Mouse (Mus musculus): Measurements from ENCODE around the gene Syne4. TPM values are rescaled to one million over a fixed set of nuclear protein-coding genes. Genes with fewer than 3 reads are reported as not detected.

Gene Syne4
- polyA plus RNA-seq (2015; fragmentation: Nextera tagmentation; extraction: Ambion mirVana): 89.9 and 90.4 TPM in 2 replicates

DNA sequence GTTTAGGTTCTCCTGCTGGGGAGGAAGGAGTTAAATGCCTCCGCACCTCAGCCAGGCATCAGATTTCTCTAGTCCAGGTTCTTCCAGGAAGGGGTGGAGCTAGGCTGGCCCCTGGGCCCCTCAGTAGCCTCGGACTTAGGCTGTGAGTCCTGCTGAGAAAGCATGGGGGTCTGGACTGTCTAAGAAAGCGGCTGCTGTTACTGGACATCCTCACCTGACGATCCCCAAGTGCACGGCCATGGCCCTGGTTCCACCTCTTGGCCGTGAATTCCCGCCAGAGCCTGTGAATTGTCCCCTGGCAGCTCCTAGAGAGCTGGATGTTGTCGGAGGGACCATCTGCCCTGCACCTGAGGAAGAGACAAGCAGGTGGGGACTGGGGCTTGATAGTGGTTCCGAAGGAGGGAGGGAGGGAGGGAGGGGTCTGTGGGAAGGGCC is at the start of gene Syne4:
Gene Syne4, plus strand, starts transcription at position 87 of the 435 bp plus-strand sequence.
- H3K4me3 ChIP-seq: peak within 1 kb of the TSS; percentile 62
- peak; percentile 76; the same call in 1 of the 2 replicates for ATAC-seq (ENCODE audit: low FRiP score, low read depth)
- peak within 1 kb of the TSS; percentile 84 for H3K27ac ChIP-seq
- no peaks in the 10 kb centered on the region for H3K9me3 ChIP-seq
- H3K9ac ChIP-seq: peak within 1 kb of the TSS; percentile 78
- H3K4me1 ChIP-seq: peaks cover 25% of the 10 kb centered on the region
- H3K36me3 ChIP-seq: peaks cover 59% of the 10 kb centered on the region
- WGBS: 0% methylated on average over 9 of the region's 9 CpGs
- H3K4me2 ChIP-seq (replicated peaks): peak within 1 kb of the TSS; percentile 75
- H3K27me3 ChIP-seq: no peaks in the 10 kb centered on the region

- no peak overlapping the region for H3K27ac ChIP-seq
- no peak overlapping the region for H3K4me2 ChIP-seq (replicated peaks)
- H3K27me3 ChIP-seq: no peaks in the 10 kb centered on the region
- H3K4me1 ChIP-seq: no peaks in the 10 kb centered on the region
- no peak overlapping the region for H3K9ac ChIP-seq
- 84% methylated on average over 2 of the region's 2 CpGs for WGBS
- H3K36me3 ChIP-seq: peaks cover 41% of the 10 kb centered on the region
- ATAC-seq (ENCODE audit: low FRiP score, low read depth): no peak
- no peak overlapping the region for H3K4me3 ChIP-seq
- no peaks in the 10 kb centered on the region for H3K9me3 ChIP-seq
These were observed 49.6 kb upstream of the Syne4 start for GRCm38 (mm10) chr7:30265041-30265440.

DNA sequence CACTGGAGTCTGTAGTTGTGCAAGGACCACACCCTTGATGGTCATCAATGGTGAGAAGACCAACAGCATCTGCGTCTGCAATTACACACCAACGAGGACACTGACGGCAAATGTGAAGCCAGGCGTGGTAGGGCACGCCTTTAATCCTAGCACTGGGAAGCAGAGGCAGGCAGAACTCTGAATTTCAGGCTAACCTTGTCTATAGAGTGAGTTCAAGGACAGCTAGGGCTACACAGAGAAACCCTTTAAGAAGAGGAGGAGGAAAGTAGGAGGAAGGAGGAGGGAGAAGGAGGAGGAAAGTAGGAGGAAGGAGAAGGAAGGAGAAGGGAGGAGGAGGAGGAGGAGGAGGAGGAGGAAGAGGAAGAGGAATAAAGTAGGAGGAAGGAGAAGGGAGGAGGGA is 49.1 kb upstream of the Syne4 start:
- peaks cover 43% of the 10 kb centered on the region for H3K36me3 ChIP-seq
- H3K27me3 ChIP-seq: no peaks in the 10 kb centered on the region
- no peak overlapping the region for H3K9ac ChIP-seq
- H3K27ac ChIP-seq: no peak overlapping the region
- ATAC-seq (ENCODE audit: low FRiP score, low read depth): no peak
- no peak overlapping the region for H3K4me2 ChIP-seq (replicated peaks)
- H3K4me3 ChIP-seq: no peak overlapping the region
- 91% methylated on average over 5 of the region's 5 CpGs for WGBS
- no peaks in the 10 kb centered on the region for H3K4me1 ChIP-seq
- no peaks in the 10 kb centered on the region for H3K9me3 ChIP-seq

DNA sequence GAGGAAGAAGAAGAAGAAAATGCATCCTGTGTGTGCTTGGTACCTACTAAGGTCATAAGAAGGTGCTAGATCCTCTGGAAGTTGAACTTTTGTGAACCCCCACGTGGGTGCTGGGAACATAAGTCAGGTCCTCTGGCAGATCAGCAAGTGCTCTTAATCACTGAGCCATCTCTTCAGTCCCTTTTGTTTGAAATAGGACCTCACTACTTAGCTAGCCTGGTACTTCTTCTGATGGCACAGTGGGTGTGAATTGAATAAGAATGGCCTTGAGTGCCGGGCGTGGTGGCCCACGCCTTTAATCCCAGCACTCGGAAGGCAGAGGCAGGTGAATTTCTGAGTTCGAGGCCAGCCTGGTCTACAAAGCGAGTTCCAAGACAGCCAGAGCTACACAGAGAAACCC is 48.7 kb upstream of the Syne4 start:
- H3K4me3 ChIP-seq: no peak overlapping the region
- no peaks in the 10 kb centered on the region for H3K4me1 ChIP-seq
- H3K9me3 ChIP-seq: no peaks in the 10 kb centered on the region
- no peak overlapping the region for H3K4me2 ChIP-seq (replicated peaks)
- H3K36me3 ChIP-seq: peaks cover 47% of the 10 kb centered on the region
- no peak for ATAC-seq (ENCODE audit: low FRiP score, low read depth)
- H3K27ac ChIP-seq: no peak overlapping the region
- 88% methylated on average over 7 of the region's 7 CpGs for WGBS
- H3K27me3 ChIP-seq: no peaks in the 10 kb centered on the region
- no peak overlapping the region for H3K9ac ChIP-seq

GRCm38 (mm10) chr7:30266780-30267179 is 47.8 kb upstream of the Syne4 start:
- no peak for ATAC-seq (ENCODE audit: low FRiP score, low read depth)
- H3K9me3 ChIP-seq: no peaks in the 10 kb centered on the region
- H3K4me2 ChIP-seq (replicated peaks): no peak overlapping the region
- H3K27ac ChIP-seq: no peak overlapping the region
- no peak overlapping the region for H3K4me3 ChIP-seq
- 91% methylated on average over 3 of the region's 3 CpGs for WGBS
- no peaks in the 10 kb centered on the region for H3K27me3 ChIP-seq
- no peak overlapping the region for H3K9ac ChIP-seq
- H3K4me1 ChIP-seq: no peaks in the 10 kb centered on the region
- H3K36me3 ChIP-seq: peaks cover 40% of the 10 kb centered on the region

- no peak overlapping the region for H3K9ac ChIP-seq
- no peaks in the 10 kb centered on the region for H3K9me3 ChIP-seq
- 90% methylated on average over 4 of the region's 4 CpGs for WGBS
- H3K36me3 ChIP-seq: peaks cover 28% of the 10 kb centered on the region
- H3K4me2 ChIP-seq (replicated peaks): no peak overlapping the region
- H3K27ac ChIP-seq: no peak overlapping the region
- no peaks in the 10 kb centered on the region for H3K27me3 ChIP-seq
- H3K4me3 ChIP-seq: no peak overlapping the region
- no peaks in the 10 kb centered on the region for H3K4me1 ChIP-seq
- no peak for ATAC-seq (ENCODE audit: low FRiP score, low read depth)
These were observed 45.0 kb upstream of the Syne4 start for GRCm38 (mm10) chr7:30269641-30270040.

DNA sequence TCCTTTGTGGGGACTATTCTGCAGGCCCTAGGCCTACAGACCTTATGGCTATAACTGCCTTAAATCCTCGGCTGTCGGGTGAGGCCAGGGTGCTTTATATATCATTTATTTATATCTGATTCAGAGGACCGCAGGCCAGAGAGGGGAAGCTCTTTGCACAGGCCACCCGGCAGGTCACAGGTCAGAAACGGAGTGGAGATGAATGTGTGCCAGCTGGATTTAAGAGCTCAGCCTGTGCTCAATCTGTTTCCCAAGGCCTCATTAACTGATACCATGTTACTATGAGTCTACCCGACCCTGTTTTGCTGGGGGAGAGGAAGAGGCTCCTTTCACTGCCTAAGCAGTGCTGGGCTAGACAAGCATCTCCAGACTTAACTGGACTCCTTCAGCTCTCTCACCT is 40.2 kb upstream of the Syne4 start:
- Histone ChIP-seq H3K9me3 (no peaks in the 10 kb centered on the region), H3K4me1 (peaks cover 3% of the 10 kb centered on the region), H3K4me2 (replicated peaks) (no peak overlapping the region), H3K27me3 (no peaks in the 10 kb centered on the region), H3K9ac (no peak overlapping the region), H3K36me3 (peaks cover 12% of the 10 kb centered on the region; the same call in 1 of the 2 replicates), H3K4me3 (no peak overlapping the region), H3K27ac (no peak overlapping the region)
- ATAC-seq (ENCODE audit: low FRiP score, low read depth): no peak
- 70% methylated on average over 6 of the region's 6 CpGs for WGBS

GRCm38 (mm10) chr7:30278911-30279310 is 35.7 kb upstream of the Syne4 start:
- Histone ChIP-seq H3K9me3 (no peaks in the 10 kb centered on the region), H3K4me3 (peak overlapping the region; percentile 65; the same call in 1 of the 2 replicates), H3K27me3 (no peaks in the 10 kb centered on the region), H3K27ac (no peak overlapping the region), H3K36me3 (no peaks in the 10 kb centered on the region), H3K9ac (no peak overlapping the region), H3K4me2 (replicated peaks) (peak overlapping the region; percentile 82), H3K4me1 (peaks cover 13% of the 10 kb centered on the region)
- no peak for ATAC-seq (ENCODE audit: low FRiP score, low read depth)
- WGBS: 46% methylated on average over 2 of the region's 2 CpGs

- Histone ChIP-seq H3K9ac (peak overlapping the region; percentile 53; the same call in 1 of the 2 replicates), H3K9me3 (no peaks in the 10 kb centered on the region), H3K27me3 (no peaks in the 10 kb centered on the region), H3K4me2 (replicated peaks) (peak overlapping the region; percentile 82), H3K4me3 (peak overlapping the region; percentile 65), H3K36me3 (no peaks in the 10 kb centered on the region), H3K4me1 (peaks cover 13% of the 10 kb centered on the region), H3K27ac (0 out of 2 replicates have a peak overlapping the region, but pooled peaks have one; percentile 15)
- 0% methylated on average over 6 of the region's 6 CpGs for WGBS
- ATAC-seq (ENCODE audit: low FRiP score, low read depth): no peak
These were observed 35.1 kb upstream of the Syne4 start for GRCm38 (mm10) chr7:30279536-30279935.

GRCm38 (mm10) chr7:30279951-30280669 is 34.5 kb upstream of the Syne4 start, which contains the start of the genes Thap8 and Wdr62:
Thap8 (plus strand) TSS chr7:30280094.
Wdr62 (minus strand) TSS chr7:30280419.
- peak within 1 kb of the TSS; percentile 97 for H3K27ac ChIP-seq
- peak within 1 kb of the TSS; percentile 55 for H3K9ac ChIP-seq
- ATAC-seq (ENCODE audit: low FRiP score, low read depth): peak; percentile 95
- H3K9me3 ChIP-seq: no peaks in the 10 kb centered on the region
- H3K4me3 ChIP-seq: peak within 1 kb of the TSS; percentile 65
- H3K27me3 ChIP-seq: no peaks in the 10 kb centered on the region
- under 1% methylated on average over 49 of the region's 49 CpGs for WGBS
- H3K36me3 ChIP-seq: no peaks in the 10 kb centered on the region
- H3K4me1 ChIP-seq: peaks cover 13% of the 10 kb centered on the region
- peak within 1 kb of the TSS; percentile 82 for H3K4me2 ChIP-seq (replicated peaks)

DNA sequence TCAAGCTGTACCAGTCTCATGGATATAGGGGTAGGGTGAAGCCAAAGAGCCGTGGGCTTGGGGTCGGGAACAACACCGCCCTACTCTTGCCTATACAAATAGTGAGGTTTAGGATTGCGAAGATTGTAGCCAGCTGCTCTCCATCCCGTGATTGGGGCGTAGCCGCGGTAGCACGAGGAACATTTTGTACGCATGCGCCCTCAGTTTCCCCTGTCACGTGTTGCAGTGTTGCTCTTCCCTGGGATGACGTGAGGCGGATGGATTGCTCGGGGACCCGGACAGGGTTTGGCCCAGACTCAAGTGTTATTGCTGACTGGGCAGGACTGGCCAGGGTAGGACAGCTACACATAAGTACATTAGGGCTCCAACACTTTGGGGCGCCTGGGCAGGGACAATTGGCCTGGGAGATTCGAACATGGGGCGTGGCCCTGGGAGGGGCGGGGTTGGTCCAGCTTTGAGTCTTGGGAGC is 33.9 kb upstream of the Syne4 start:
- Histone ChIP-seq H3K4me3 (peak overlapping the region; percentile 65), H3K4me2 (replicated peaks) (peak overlapping the region; percentile 82), H3K9ac (peak overlapping the region; percentile 55), H3K36me3 (no peaks in the 10 kb centered on the region), H3K27ac (peak overlapping the region; percentile 97), H3K4me1 (peaks cover 16% of the 10 kb centered on the region), H3K9me3 (no peaks in the 10 kb centered on the region), H3K27me3 (no peaks in the 10 kb centered on the region)
- ATAC-seq (ENCODE audit: low FRiP score, low read depth): peak; percentile 89
- under 1% methylated on average over 20 of the region's 20 CpGs for WGBS

DNA sequence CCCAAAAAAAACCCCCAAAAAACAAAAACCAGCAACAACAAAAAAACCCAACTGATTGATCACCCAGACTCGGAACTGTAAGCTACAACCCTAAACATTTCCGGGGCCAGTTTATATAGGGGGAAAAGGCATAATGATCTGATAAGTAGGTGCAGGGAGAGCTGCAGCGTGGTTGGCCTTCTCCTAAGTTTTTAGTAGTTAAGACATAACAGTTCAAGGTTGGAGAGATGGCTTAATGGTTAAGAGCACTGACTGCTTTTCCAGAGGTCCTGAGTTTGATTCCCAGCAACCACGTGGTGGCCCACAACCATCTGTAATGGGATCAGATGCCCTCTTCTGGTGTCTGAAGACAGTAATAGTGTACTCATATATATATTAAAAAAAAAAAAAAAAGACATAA is 33.1 kb upstream of the Syne4 start:
- Histone ChIP-seq H3K4me3 (peak overlapping the region; percentile 65), H3K9me3 (no peaks in the 10 kb centered on the region), H3K4me2 (replicated peaks) (peak overlapping the region; percentile 82), H3K27ac (no peak overlapping the region), H3K9ac (no peak overlapping the region), H3K4me1 (peaks cover 16% of the 10 kb centered on the region), H3K36me3 (no peaks in the 10 kb centered on the region), H3K27me3 (no peaks in the 10 kb centered on the region)
- WGBS: 77% methylated on average over 4 of the region's 4 CpGs
- ATAC-seq (ENCODE audit: low FRiP score, low read depth): no peak
